Mouse (Mus musculus): ENCODE results near the gene Stk31.
"Not testable (repeated sequence)": the region's sequence is repeated elsewhere in the genome, so short reads cannot be mapped to it uniquely, and the experiment has no call there.

Stk31 gene

DNA sequence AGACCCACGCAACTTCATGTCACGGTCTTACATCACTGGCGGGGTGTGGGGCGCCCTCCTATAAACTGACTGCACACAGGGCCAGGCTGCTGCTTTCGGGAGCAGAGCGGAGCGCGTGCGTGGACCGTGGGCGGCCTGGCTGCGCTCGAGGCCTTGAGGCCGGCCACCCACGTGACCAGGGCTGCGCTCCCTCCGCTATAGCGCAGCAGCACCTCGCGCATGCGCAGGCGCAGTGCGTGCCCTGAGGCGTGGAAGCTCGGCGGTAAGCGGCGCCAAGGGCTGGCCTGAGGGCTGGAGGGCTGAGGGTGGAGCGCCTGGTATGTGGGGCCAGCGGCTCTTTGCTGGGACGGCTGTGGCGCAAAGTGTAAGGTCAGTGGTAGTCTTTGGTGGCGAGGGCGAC lies at the start of gene Stk31:
Gene Stk31, plus strand, starts transcription at position 289 of the 400 bp plus-strand sequence.
- DNase-seq (ENCODE audit: low read depth, low spot score) = no peak

DNA sequence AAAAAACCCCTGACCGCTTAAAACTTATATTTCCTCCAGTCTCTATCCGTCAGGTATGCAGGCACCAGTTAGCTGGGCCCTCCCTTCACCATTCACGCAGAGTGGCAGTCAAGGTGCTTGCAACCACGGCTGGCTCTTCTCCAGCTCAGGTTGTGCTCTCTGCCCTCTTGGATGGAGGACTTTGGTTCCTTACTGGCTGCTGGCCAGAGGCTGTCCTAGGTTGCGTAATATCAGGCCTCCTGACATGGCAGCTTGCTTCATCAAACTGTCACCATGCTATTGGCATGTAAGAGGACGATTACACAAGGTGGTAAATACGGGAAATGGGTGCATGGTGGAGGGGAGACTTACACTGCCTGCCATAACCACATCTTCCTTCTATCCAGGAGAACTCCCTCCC lies 45.6 kb upstream of the Stk31 start:
- DNase-seq (ENCODE audit: low read depth, low spot score) = no peak

DNA sequence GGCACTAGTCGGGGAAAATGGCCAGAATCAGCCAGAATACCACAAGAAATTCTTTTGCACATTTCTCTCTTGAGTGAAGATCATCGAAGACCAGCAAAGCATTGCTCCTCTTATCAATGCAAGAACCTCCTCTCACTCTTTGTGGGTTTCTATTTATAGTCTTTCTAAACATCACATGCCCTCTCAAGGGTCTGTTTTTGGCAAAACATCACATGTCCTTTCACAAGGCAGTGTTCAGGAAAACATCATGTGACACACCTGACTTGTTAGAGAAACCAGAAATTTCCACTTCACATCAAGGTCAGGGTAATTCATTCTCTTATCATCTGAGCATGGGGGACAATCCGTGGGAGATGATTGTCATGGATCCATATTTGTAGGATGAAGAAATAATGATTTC lies 40.8 kb upstream of the Stk31 start:
- no peak for DNase-seq (ENCODE audit: low read depth, low spot score)

DNA sequence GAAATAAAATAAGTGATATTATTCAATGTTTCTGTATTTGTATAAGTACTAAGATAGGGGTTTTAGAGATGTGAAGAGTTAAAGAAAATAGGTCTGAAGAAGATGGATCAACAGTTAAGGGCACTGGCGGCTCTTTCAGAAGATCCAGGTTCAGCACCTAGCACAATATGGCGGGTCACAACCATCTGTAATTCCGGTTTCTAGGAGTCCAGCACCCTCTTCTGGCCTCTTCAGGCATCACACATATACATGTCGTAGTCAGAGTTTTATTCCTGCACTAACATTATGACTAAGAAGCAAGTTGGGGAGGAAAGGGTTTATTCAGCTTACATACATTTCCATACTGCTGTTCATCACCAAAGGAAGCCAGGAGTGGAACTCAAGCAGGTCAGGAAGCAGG lies 40.2 kb upstream of the Stk31 start:
- DNase-seq (ENCODE audit: low read depth, low spot score) = peak; percentile 59

DNA sequence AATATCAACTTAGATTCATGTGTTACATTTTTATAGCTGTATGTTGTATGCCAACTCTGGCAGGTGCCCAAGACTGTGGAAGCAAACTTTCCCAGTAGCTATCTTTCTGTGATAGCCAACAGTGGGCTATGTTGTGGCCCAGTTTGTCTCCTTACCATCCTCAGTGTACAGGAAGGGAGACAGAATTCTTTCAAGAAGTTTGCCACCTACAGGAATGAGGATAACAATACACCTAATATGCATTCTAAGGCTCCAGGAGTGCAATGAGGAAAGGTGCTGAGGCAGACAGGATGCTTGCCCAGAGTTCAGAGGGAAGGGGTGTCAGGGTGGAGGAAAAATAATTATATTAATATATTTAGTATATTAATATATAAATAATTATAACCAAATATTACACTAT lies 35.0 kb upstream of the Stk31 start:
- DNase-seq (ENCODE audit: low read depth, low spot score) = peak; percentile 19

DNA sequence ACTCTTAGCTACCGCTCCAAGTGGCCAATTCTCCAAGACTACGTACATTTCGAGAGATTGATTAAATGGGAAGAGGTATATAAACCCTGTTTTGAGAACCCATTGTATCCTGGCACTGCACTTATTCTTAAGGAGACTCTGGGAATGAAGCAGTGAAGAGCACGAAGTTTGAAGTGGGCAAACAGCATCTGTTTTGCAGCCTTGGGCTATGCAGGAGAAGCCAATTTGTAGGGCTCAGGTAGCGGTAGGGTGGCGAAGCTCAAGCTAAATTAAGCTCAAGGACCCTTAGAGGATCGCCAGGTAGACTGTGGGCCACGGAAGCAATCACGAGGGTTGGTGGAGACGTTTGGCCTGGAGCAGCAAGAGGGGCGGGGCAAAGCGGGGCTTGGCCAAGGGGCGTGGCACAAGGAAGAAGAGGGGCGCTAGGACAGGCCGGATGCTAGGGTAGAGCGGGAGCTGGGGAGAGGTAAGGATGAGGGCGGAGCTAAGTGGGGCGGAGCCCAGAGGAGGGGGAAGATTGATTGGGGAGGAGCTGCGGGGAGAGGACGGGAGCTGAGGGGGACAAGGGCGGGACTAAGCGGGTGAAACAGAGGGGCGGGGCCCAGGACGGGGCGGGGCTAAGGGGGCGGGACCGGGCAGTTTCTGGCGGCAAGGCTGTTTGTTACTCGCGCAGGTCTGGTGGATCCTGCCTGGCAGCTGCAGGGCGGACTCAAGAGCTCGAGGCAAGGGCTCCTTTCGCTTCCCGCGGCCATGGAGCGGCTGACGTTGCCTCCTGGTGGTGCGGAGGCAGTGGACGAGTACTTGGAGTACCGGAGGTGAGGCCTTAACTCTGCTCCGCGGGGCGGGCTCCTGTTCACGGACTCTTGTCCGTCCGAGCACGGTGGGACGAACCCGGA lies 28.0 kb upstream of the Stk31 start, which contains the start of gene Fam221a:
Gene Fam221a, plus strand, starts transcription at position 581 of the 896 bp plus-strand sequence.
- DNase-seq (ENCODE audit: low read depth, low spot score) = peak; percentile 95

DNA sequence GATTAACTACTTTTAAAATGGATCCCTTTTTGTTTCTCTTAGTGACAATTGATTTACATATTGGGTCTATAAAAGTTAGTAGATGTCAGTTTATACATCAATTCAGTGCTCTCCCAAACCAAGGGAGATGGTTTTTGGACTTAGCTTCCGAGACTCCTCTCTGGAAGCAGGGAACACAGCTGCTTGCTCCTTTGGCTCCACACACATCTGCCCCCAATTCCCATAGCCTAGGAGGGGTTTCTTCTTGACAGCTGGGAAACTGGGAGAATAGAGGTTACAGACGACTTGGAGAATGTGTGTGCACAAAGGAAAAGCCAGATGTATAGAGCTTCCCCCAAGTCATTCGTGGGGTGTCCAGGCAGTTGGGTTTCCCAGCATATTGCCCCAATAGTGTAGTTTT lies 27.2 kb upstream of the Stk31 start:
- no peak for DNase-seq (ENCODE audit: low read depth, low spot score)

DNA sequence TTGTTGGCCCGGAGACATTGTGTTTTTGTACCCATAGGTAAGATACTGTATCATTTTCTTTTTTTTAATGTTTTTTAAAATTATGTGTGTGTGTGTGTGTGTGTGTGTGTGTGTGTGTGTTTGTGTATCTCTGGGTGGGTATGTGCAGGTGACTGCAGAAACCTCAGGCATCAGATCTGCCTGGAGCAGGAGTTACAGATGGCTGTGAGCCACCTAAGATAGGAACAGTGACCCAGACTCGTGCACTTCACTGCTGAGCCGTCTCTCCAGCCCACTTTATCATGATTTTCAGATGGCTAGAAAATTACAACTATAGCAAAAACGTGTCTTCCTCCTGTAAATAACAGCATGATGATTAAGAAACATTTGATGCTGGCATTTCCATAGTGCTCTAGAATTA lies 22.7 kb upstream of the Stk31 start:
- no peak for DNase-seq (ENCODE audit: low read depth, low spot score)

DNA sequence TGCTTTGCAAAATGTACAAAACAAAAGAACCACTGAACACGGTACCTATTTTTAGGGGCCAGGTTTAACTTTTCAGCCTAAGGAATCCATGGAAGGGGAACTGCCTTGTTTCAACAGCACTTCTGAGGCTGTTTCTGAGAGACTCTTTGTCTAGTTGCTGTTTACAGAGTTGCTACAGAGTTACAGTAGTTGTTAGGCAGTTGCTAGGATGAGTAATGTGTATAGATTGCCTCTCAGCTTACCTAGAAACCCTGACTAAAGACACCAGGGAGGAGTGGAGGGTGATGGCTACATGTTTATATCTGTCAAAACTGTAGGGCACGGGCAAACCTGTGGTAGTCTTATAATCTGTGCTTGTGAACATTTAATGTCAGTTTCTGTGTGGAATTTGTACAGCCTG lies 21.5 kb upstream of the Stk31 start:
- DNase-seq (ENCODE audit: low read depth, low spot score) = no peak

DNA sequence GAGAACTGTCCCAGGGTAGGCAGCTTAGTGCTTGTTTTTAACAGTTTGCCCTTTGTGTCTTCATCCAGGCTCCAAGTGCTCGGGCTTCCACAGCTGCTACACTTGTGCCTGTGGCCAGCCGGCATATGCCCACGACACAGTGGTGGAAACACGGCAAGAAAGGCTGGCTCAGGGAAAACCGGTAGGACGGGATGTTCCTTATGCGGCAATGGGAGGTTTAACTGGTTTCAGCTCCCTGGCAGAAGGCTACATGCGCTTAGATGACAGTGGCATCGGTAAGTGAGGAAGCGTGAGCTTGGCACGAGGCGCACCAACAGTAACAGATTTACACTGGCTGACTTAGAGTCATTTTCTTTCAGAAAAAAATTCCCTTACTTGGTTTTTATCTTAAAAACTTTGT lies 17.1 kb upstream of the Stk31 start:
- no peak for DNase-seq (ENCODE audit: low read depth, low spot score)

DNA sequence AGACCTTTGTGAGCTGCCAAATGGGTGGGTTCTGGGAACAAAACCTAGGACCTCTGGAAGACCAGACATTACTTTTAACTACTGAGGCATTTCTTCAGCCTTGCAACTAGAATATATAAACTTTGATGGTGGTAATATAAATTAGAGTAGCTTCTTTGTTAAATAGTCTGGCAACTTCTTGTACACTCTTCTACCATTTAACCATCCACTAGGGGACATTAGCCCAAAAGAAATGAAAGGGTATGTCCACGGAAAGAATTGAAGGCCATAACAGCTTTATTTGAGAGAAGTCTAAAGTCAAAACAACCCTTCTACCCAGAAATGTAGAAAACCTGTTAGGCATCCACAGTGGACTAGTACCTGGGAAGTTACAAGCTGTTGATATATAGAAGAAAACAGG lies 1.1 kb upstream of the Stk31 start:
- DNase-seq (ENCODE audit: low read depth, low spot score) = no peak

DNA sequence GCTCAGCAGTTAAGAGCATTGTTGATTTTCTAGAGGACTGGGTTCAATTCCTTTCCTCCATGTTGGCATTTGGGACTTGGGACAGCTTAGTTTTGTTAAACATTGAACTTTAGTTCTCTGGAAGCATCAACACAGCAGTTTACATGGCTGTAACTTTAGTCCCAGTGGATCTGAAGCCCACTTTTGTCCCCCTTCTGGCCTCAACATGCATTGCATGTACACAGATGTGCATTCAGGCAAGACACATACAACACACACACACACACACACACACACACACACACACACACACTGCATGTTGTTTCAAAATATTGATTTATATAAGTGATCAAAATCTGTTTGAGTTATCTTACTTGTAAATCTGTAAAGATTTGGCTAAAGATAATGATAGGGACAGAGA lies 2.1 kb downstream of the Stk31 start:
- DNase-seq (ENCODE audit: low read depth, low spot score) = peak; percentile 30

DNA sequence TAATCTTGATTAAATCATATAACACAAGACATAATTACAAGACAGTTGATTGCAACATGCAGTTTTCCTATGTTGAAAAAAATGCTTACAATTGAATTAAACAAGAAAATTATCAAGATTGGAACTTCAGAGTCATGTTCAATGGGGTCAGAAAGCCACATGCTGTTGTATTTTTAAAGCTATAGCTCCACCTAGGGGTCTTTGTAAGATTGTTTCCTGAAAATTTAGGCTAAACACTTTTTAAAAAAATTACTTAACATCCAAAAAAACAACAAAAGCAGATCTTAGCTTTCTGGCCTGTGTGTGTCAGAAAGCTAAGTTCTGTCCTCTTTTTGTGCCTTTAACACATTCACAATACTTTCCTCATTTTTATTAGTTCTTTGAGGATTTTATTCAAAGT lies 3.0 kb downstream of the Stk31 start:
- DNase-seq (ENCODE audit: low read depth, low spot score) = peak; percentile 51

DNA sequence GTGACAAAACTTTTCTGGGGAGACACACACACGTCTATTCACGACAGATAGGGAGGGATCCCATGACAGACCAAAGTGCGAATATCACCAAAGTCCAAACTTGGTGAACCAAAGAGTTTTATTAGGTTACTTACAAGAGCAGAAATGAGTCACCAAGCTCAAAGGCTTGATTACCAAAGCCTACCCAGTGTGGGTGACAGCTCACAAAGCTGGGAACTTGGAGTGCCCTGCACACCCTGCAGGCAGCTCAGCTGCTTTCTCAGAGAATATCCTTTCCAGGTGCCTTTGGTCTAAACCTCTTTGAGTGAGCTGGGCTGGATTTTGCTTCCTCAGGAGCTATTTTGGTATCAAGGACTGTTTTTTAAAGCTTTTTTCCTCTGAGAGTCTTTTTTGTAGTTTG lies 15.4 kb downstream of the Stk31 start:
- DNase-seq (ENCODE audit: low read depth, low spot score) = no peak

DNA sequence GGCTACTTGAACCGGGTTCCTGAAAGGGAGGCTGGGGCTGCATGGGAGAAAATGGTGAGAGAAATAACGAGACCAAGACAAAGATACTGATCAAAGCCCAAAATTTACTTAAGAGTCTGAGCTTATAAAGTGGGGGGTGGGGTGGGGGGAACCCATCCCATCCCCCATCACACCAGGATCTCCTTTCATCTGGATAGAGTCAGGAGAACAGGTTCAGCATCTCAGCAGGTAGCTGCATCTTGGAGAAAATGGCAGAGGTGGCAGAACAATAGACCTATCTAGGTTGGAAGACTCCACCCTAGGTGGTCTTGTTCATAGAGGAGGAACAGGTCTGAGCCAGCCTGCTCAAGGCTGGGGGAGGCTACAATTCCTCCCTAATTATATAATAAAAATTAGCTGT lies 17.6 kb downstream of the Stk31 start:
- DNase-seq (ENCODE audit: low read depth, low spot score) = not testable (repeated sequence)

DNA sequence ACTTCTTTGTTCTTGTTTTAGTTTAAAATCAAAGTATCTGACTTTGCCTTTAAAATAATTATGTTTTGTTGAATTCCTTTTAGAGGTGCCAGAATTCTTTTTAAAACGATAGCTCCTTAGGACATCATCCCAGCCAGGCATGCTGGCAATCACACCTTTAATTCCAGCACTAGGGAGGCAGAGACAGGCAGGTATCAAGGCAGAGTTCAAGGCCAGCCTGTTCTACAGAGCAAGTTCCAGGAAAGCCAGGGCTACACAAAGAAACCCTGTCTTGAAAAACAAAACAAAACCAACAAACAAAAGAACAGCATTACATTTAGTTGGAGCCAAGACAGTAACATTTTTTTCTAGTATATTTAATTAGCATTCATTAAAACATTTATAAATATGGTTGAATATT lies 20.6 kb downstream of the Stk31 start:
- DNase-seq (ENCODE audit: low read depth, low spot score) = no peak

DNA sequence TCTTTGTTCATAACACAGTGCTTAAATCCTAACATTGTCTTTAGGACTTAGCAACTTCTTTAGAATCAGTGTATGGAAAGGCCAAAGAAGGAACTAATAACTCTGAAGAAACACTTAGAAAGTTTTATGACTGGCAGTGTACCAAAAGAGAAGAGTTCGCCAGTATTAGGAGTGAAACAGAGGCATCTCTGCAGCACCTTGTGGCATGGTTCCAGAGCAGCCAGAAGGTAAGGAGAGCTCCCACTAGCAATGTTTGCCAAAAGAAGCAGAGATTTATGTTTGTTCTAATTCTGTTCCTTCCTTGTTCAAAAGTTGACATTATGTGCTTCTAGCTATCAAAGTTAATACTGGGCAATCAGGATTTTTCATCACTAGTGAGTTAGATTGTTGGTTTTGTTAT lies 41.9 kb downstream of the Stk31 start:
- no peak for DNase-seq (ENCODE audit: low read depth, low spot score)

DNA sequence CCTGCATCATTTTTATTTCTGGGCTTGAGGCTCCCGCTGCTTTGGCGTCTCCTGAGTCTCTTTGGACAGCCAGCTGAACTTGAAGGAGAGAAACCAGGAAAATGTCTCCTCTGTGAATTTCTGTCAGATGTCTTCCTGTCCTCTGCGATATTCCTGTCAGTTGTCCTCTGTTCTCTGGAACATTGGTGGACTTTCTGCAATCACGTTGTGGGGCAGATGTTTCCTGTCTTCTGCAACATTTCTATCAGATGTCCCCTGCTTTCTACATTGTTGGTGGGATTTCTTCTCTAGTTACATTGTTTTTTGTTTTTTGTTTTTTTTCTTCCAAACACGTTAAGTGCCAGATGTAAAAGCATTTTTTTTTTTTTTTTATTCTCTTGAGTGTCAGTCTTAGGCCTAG lies 62.7 kb downstream of the Stk31 start:
- no peak for DNase-seq (ENCODE audit: low read depth, low spot score)

DNA sequence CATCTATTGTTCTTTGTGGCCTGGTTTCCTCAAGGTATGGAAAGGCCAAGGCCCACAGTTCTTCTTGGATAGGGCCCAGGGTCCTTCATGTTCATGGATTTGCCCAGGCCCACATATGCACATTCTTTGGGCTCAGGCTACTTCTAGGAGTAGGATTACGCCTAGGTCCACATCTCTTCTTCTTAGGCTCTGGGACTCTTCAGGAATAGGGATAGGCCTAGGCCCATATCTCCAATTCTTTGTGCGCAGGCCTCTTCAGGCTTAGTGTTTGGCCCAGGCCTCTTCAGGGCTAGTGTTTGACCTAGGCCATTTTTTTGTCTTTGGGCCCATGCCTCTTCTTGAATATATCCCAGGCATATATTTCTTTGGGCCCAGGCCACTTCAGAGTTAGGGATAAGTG lies 87.8 kb downstream of the Stk31 start:
- DNase-seq (ENCODE audit: low read depth, low spot score) = no peak

DNA sequence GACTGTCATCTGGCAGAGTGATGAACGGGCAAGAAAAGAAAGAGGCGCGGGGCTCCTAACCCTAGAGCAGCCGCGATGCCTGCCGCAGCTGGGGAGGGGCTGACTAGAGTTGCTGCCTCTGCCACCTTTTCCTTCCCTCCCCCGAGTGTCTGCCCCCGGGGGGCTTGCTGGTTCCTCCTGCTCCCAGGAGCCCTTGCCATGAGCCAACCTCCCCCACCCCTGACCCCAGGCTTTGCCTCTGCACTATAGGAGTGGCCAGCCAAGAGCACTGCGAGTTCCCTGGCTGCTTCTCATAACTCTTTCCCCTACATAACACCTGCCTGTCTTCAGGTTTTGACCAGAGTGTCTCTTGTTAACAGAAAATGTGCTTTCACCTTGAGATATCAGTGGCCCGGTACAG lies 96.1 kb downstream of the Stk31 start:
- DNase-seq (ENCODE audit: low read depth, low spot score) = no peak

DNA sequence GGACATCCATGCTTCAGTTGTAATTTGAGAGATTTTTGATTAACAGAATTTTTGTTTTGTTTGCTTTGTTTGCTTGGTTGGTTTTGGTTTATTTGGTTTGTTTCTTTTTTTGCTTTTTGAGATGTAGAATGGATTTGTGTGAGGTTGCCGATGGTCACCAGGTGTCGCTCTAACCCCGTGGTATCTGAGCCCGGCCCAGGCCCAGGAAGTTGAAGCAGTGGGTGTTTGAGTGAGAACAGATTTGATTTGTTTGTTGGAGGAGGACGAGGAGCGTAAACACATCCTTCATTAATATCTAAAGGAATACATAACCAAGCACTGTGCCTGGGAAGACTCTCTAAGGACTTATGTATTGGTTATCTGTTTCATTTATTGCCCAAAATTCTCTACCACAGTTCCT lies 123.6 kb downstream of the Stk31 start:
- DNase-seq (ENCODE audit: low read depth, low spot score) = peak; percentile 63
